Mouse (Mus musculus): Measurements from ENCODE around the gene Spata1.

The Spata1 gene

DNA sequence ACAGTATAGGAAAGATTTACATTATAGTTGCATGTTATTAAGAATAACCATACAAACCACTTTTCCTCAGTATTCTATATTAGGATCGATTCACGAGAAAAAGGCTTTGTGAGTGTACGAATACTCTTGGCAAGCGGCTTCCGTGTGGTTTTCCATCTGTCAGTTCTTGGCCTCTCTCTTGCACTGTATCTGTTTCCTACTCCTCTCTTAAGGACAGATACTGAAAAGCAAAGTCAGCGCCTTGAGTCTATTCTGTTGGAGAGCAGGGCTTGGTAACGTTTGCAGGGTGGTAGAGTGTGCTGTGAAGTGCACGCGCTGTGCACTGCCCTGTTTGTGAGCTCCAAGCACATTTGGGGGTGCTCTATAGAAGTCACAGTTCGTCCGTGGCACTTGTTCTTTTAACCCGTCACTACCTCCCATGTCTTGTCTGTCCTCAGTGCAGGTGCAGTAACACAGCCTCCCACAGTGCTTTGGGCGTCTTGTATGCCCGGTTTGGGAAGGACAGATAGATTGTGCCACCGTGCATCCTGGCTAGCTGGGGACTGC, 79.5 kb downstream of the Spata1 start:
- no peak for DNase-seq (ENCODE audit: low spot score)

DNA sequence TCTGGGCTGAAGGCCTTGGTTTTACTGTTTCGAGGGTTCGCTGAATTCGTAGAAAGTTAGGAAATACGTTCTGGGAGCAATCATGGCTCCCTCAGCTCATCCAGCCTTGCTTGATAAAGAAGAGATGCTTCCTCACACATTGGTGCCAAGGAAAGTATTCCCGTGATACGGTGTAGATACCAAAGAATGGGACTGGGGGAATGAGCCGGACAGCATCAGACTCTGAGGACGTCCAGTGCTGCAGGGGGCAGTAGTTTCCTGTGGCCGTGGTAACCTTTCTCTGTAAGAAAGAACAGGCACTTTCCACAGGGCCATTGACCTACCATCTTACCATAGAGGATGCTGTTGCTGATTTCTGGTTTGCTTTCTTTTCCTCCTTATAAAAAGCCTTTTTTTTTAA, 80.0 kb downstream of the Spata1 start:
- DNase-seq (ENCODE audit: low spot score), result no peak

DNA sequence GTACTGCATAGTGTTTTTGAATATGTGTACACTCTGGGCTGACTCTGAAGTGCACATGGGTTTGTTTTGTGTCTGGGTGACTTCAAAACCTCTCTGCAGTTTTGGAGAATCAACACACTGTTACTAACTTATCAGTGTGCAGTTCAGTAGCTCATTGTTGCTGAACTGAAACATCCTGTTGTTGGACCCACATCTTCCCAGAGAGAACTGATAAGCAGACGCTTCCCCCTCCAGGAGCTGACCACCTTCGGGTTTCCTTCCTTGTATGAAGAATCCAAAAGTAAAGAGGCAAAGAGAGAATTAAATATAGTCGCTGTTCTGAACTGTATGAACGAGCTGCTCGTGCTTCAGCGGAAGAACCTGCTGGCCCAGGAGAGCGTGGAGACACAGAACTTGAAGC, 80.7 kb downstream of the Spata1 start:
- DNase-seq (ENCODE audit: low spot score), result no peak

DNA sequence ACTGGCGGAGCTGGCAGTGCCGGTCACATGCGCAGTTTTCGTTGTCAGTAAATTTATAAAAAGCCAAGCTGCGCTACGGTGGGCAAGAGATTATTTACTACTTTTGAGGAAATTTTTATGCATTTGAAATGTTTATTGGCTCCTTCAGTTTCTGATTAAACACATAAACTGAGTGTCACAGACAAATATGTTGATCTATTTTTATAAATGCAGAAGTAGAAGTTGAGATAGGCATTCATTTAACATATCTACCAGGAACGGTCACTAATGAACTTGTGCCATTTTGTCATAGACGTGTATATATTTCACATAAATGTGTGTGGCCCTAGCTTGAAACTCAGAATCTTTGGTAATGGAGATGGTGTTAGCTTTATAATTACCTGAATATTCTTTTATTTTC, 81.7 kb downstream of the Spata1 start:
- no peak for DNase-seq (ENCODE audit: low spot score)

DNA sequence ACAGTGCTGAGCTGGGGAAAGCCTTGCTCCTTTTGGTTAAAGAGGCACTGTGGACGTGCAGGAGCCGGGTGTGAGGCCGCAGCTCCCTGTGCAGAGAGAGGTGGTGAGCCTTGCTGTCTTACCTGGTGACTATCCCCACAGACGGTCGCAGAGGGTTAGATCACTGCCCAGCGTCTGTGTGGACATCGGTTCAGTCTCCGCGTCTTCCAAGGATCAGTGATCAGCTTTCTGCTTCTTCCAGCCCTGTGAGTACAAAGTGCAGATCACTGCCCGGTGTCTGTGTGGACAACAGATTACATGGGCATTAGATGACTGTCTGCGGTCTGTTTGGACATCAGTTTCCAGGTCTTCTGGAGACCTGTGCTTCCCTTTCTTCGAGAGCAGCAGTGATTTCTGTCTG, 85.0 kb downstream of the Spata1 start:
- DNase-seq (ENCODE audit: low spot score), result no peak

DNA sequence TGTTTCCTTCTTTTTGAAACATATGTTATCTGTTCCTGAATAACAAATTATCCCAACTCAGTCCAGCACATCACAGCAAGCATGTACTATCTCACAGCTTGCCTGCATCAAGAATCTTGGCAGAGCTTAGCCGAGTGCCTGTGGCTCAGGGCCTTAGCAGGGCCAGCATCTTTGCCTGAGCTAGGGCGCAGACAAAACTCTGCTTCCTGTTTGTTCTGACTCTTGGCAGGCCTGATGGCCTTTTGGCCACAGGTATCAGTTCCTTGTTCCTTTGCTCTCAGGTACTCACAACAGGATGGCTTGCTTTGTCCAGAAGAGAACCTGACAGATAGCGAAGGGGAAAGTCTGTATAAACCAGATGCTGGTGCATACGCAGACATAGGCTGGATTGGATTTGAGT, 85.6 kb downstream of the Spata1 start:
- DNase-seq (ENCODE audit: low spot score), result no peak

DNA sequence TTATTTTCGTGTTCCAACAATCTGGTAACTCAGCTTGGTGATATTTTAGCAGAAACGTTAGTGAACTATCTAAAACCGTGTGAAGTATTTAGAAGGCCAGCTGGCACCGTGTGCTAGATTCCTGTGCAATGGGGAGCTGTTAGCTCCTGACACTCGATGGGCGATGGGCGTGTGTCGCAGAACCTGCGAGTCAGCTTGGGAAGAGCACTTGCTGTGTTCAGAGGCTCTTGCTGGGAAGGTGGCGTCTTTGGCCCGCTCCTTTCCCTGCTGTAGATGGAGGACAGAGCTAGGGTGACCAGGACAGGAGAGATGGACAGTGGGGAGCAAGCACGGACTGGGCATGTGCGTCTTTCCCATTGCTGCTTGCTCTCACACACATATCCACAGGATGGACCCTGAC, 86.5 kb downstream of the Spata1 start:
- no peak for DNase-seq (ENCODE audit: low spot score)

DNA sequence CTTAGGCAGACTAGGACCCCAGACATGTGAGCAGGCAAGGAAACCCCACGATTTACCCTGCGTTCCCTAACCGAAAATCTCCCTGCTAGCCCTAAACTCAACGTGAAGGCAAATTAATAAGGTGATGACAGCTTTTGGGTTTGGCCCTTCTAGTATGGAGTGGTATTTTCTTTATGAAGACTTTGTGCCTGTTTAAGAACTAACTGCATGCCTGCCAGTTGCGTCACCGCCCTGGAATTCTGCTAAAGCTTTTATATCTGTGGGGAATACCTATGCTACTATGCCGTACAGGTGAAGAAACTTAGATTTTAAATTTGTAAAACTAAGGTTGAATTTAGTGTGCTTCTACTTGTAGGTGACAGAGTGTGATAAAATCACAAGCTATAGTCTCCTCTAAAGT, 87.1 kb downstream of the Spata1 start:
- no peak for DNase-seq (ENCODE audit: low spot score)

DNA sequence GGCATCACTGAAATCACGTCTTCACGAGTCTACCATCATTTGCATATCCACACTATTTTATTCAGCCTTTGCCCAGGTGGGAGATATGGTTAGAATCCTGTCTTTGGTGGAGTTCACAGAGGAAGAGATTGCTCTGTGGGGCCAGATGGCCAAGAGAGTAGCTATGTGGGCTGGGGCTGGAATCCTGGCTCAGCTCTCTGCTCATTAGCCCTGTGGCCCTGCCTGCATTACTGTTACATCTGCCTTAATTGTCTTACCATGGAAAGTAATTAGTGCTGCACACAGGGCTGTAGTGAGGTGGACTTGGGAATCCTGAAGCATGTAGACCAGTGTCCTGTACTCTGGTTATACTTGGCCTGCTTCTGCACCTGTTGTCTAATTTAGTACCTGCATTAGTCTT, 87.5 kb downstream of the Spata1 start:
- no peak for DNase-seq (ENCODE audit: low spot score)

DNA sequence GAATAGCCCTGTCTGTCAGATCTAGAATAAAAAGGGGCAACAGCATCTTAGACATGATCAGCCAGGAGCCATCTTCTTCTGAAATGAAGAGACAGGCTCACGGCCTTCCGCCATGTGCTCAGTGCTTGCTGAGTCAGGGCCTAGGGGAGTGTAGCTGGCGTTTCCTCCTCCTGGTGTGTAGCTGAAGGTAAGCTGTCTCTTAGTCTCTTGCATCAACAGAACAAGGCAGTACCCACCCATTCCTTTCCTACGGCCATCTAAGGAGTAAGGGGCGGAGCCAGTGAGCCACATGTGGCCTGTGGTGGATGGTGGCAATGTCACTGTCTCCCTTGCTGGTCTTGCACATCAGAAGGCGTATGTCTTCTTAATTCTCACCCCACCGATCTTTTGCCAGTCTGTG, 89.4 kb downstream of the Spata1 start:
- no peak for DNase-seq (ENCODE audit: low spot score)
